ENCODE assay signal across 15 mouse cellular contexts in the genomic region with DNA sequence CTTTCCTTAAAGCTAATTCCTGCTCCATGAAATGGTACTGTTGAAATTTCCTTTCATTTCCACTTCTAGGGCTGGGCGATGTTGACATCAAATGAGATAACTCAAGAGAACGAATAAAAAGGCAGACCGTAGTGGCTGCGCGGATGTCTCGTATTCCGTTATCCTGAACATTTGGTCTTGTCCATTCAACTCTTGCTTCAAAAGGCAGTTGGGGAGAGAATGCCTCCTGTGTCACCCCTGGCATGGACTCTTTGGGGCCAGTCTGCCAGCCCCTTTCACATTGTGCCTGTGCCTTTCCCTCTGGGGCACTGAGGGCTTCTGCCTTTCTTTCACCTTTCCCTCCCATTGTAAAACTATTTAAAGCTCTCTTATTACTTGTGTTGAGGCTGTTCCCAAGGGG.
"Had no signal": no experiment of that assay in that cellular context is flagged by ENCODE, and none has a peak within 500 bp of the region (broad histone marks: within the 10 kb centered on the region; RNA-seq: fewer than 3 reads in every experiment).

No protein-coding gene starts in this region.

- H3K9ac ChIP-seq: neural tube, embryonic 15.5 days; stomach, embryonic 15.5 days had no signal

- H3K4me2 ChIP-seq: neural tube, embryonic 15.5 days; stomach, embryonic 15.5 days had no signal

- H3K27ac ChIP-seq: neural tube, embryonic 15.5 days; stomach, embryonic 15.5 days; stomach, postnatal 0 days had no signal

- H3K27me3 ChIP-seq: neural tube, embryonic 15.5 days; stomach, embryonic 15.5 days had no signal

- DNase-seq: retina, postnatal 1 day; right cerebral cortex, adult 18-20 months; right cerebral cortex, postnatal 14 days; right cerebral cortex, postnatal 25 days; right cerebral cortex, postnatal 4 days; spleen, adult 18-20 months; thymus, adult 18-20 months; thymus, adult 2 months; thymus, postnatal 14 days; thymus, postnatal 25 days; thymus, postnatal 36 days; thymus, postnatal 4 days had no signal

- H3K4me3 ChIP-seq: neural tube, embryonic 15.5 days; stomach, embryonic 15.5 days had no signal

- H3K36me3 ChIP-seq: neural tube, embryonic 15.5 days; stomach, embryonic 15.5 days had no signal

- H3K4me1 ChIP-seq: stomach, embryonic 15.5 days had no signal

- H3K9me3 ChIP-seq: neural tube, embryonic 15.5 days; stomach, embryonic 15.5 days had no signal
